Mouse (Mus musculus) lung, postnatal 0 days (tissue): ENCODE measurements around the gene Teddm2.

Experiments
- CTCF ChIP-seq: IDR thresholded peaks from 2 replicates; pipeline ENCODE4 v1.5.1; 2016; ENCODE audit warnings: antibody characterized with exemption, mild to moderate bottlenecking
- EP300 ChIP-seq: IDR thresholded peaks from 2 replicates; pipeline ENCODE4 v1.6.1; 2016; ENCODE audit warnings: antibody characterized with exemption, mild to moderate bottlenecking, control low read depth

GRCm38 (mm10) chr1:153908741-153909140 is 8.7 kb upstream of the Teddm2 start:
- no peak for TF ChIP-seq EP300
- no peak for TF ChIP-seq CTCF
